Mouse (Mus musculus) CD4-positive, CD25-positive, alpha-beta regulatory T cell (primary cell): ENCODE results near the gene Fastk. TPM values are rescaled to one million over a fixed set of nuclear protein-coding genes. Genes with fewer than 3 reads are reported as not detected.

Experiments used
- polyA plus RNA-seq: library from polyadenylated mRNA; unstranded; fragments of 100-300 nt; shearing (Covaris generic); gene quantifications from one replicate; pipeline ENCODE4 v1.2.1, GENCODE M21; 2017

The Fastk gene
- polyA plus RNA-seq, result 149 TPM

GRCm38 (mm10) chr5:24444746-24445427 lies at the start of gene Fastk:
Fastk (minus strand) TSS chr5:24445287.

GRCm38 (mm10) chr5:24452030-24452690 lies 7.1 kb upstream of the Fastk start, which contains the start of gene Agap3:
Agap3 (plus strand) TSS chr5:24452177.

GRCm38 (mm10) chr5:24447624-24448298 lies 2.7 kb upstream of the Fastk start, which contains the start of gene Tmub1:
Tmub1 (minus strand) TSS chr5:24447854.

GRCm38 (mm10) chr5:24423129-24424003 lies 21.7 kb downstream of the Fastk start, which contains the start of the genes Cdk5 and Slc4a2:
Cdk5 (minus strand) TSS chr5:24423530.
Slc4a2 (plus strand) TSS chr5:24423837.

GRCm38 (mm10) chr5:24413042-24413693 lies 31.9 kb downstream of the Fastk start, which contains the start of gene Asic3:
Asic3 (plus strand) TSS chr5:24413392.

GRCm38 (mm10) chr5:24393392-24393997 lies 51.6 kb downstream of the Fastk start, which contains the start of gene Abcb8:
Abcb8 (plus strand) TSS chr5:24393663.

GRCm38 (mm10) chr5:24391864-24392263 lies 53.2 kb downstream of the Fastk start, which contains the start of gene Atg9b:
Atg9b (minus strand) TSS chr5:24392143.

Other genes with a start within 250 kb of the Fastk start
- gene Kcnh2, start 93.7 kb downstream of the Fastk start, polyA plus RNA-seq, result 4.6 TPM
- 0.23 TPM for gene Nos3, start 80.5 kb downstream of the Fastk start, polyA plus RNA-seq
- gene Atg9b, start 53.1 kb downstream of the Fastk start, polyA plus RNA-seq, result 2.3 TPM
- gene Abcb8, start 51.6 kb downstream of the Fastk start, polyA plus RNA-seq, result 26.2 TPM
- 0.24 TPM for gene Asic3, start 31.9 kb downstream of the Fastk start, polyA plus RNA-seq
- gene Cdk5, start 21.8 kb downstream of the Fastk start, polyA plus RNA-seq, result 86.4 TPM
- gene Slc4a2, start 21.4 kb downstream of the Fastk start, polyA plus RNA-seq, result 39.5 TPM
- gene Tmub1, start 2.6 kb upstream of the Fastk start, polyA plus RNA-seq, result 75.8 TPM
- gene Agap3, start 6.9 kb upstream of the Fastk start, polyA plus RNA-seq, result 76.9 TPM
- gene Gbx1, start 81.9 kb upstream of the Fastk start, polyA plus RNA-seq, result not detected
- not detected for gene Asb10, start 95.7 kb upstream of the Fastk start, polyA plus RNA-seq
- gene 4931409K22Rik, start 111.5 kb upstream of the Fastk start, polyA plus RNA-seq, result not detected
- gene Abcf2, start 132.2 kb upstream of the Fastk start, polyA plus RNA-seq, result 82.9 TPM
- 34.1 TPM for gene Chpf2, start 141.5 kb upstream of the Fastk start, polyA plus RNA-seq
- gene Smarcd3, start 179.1 kb upstream of the Fastk start, polyA plus RNA-seq, result 2.3 TPM
- gene Nub1, start 240.2 kb upstream of the Fastk start, polyA plus RNA-seq, result 92.2 TPM